Comparison of ENCODE assay signal across 26 mouse cellular contexts in genomic region chr11:107201773-107202172, GRCm38 (mm10). TPM values are rescaled to one million over a fixed set of nuclear protein-coding genes. Genes with fewer than 3 reads are reported as not detected.
DNase-seq lines count a peak whose midpoint lies in the region; ATAC-seq lines count a peak whose summit lies in the region.
"Had no signal": no experiment of that assay in that cellular context is flagged by ENCODE, and none has a peak within 500 bp of the region (broad histone marks: within the 10 kb centered on the region; RNA-seq: fewer than 3 reads in every experiment).

No protein-coding gene starts in this region.

- H3K4me1 ChIP-seq in heart, embryonic 10.5 days, result peaks cover 18% of the 10 kb centered on the region
- H3K4me1 ChIP-seq in heart, embryonic 15.5 days (replicated peaks), result peaks cover 13% of the 10 kb centered on the region
- H3K4me1 ChIP-seq in intestine, embryonic 15.5 days (replicated peaks), result no peaks in the 10 kb centered on the region
- H3K4me1 ChIP-seq: embryonic facial prominence, embryonic 12.5 days; forebrain, embryonic 15.5 days; hindbrain, embryonic 13.5 days; lung, embryonic 15.5 days; midbrain, embryonic 10.5 days; midbrain, embryonic 15.5 days had no signal

- no peaks in the 10 kb centered on the region for H3K9me3 ChIP-seq in heart, embryonic 10.5 days
- H3K9me3 ChIP-seq in heart, embryonic 15.5 days (replicated peaks), result no peaks in the 10 kb centered on the region
- no peaks in the 10 kb centered on the region for H3K9me3 ChIP-seq in intestine, embryonic 15.5 days
- H3K9me3 ChIP-seq: embryonic facial prominence, embryonic 12.5 days; forebrain, embryonic 15.5 days; hindbrain, embryonic 13.5 days; liver, embryonic 15.5 days; lung, embryonic 15.5 days; midbrain, embryonic 10.5 days; midbrain, embryonic 15.5 days had no signal

- peak overlapping the region; percentile 57 for H3K4me2 ChIP-seq in heart, embryonic 15.5 days
- H3K4me2 ChIP-seq in intestine, embryonic 15.5 days (replicated peaks), result no peak overlapping the region
- H3K4me2 ChIP-seq: embryonic facial prominence, embryonic 12.5 days; forebrain, embryonic 15.5 days; hindbrain, embryonic 13.5 days; limb, embryonic 12.5 days; liver, embryonic 15.5 days; lung, embryonic 15.5 days; midbrain, embryonic 15.5 days had no signal

- peak; percentile 17 for DNase-seq in gastrocnemius, postnatal 25 days
- DNase-seq in gastrocnemius, adult 8-10 months (ENCODE audit: low spot score in 2 of 2), result no peak
- no peak for DNase-seq in heart, embryonic 10.5 days (ENCODE audit: low spot score)
- DNase-seq in heart, postnatal 36 days, result peak; percentile 21 to 40
- DNase-seq in spleen, postnatal 4 days (ENCODE audit: low spot score in 2 of 2), result no peak
- DNase-seq: adrenal gland, adult 2 months; cerebellum, adult 8-10 months; embryo, embryonic 11 days; kidney, adult 11 months; kidney, postnatal 14 days; right cerebral cortex, adult 18-20 months; spleen, adult 18-20 months; thymus, adult 18-20 months; thymus, postnatal 25 days had no signal

- H3K9ac ChIP-seq in heart, embryonic 15.5 days, result 0 out of 2 replicates have a peak overlapping the region, but pooled peaks have one; percentile 38
- H3K9ac ChIP-seq in intestine, embryonic 15.5 days, result no peak overlapping the region
- H3K9ac ChIP-seq: embryonic facial prominence, embryonic 12.5 days; forebrain, embryonic 15.5 days; hindbrain, embryonic 13.5 days; limb, embryonic 12.5 days; liver, embryonic 15.5 days; lung, embryonic 15.5 days; midbrain, embryonic 15.5 days had no signal

- 47% methylated on average over 11 of the region's 11 CpGs for WGBS in heart, embryonic 10.5 days
- WGBS in heart, embryonic 15.5 days, result 41% methylated on average over 11 of the region's 11 CpGs
- WGBS in intestine, embryonic 15.5 days, result 81% methylated on average over 11 of the region's 11 CpGs

- intact Hi-C loops in heart, postnatal 36 days (cut with DNase I), result no loop called here

- no peaks in the 10 kb centered on the region for H3K36me3 ChIP-seq in heart, embryonic 10.5 days
- no peaks in the 10 kb centered on the region for H3K36me3 ChIP-seq in heart, embryonic 15.5 days
- H3K36me3 ChIP-seq in intestine, embryonic 15.5 days, result no peaks in the 10 kb centered on the region
- H3K36me3 ChIP-seq: embryonic facial prominence, embryonic 12.5 days; forebrain, embryonic 15.5 days; hindbrain, embryonic 13.5 days; limb, embryonic 12.5 days; liver, embryonic 15.5 days; lung, embryonic 15.5 days; midbrain, embryonic 10.5 days; midbrain, embryonic 15.5 days had no signal

- peak overlapping the region; percentile 84 for H3K27ac ChIP-seq in heart, embryonic 10.5 days
- peak overlapping the region; percentile 74 for H3K27ac ChIP-seq in heart, embryonic 15.5 days
- H3K27ac ChIP-seq in intestine, embryonic 15.5 days, result no peak overlapping the region
- H3K27ac ChIP-seq: embryonic facial prominence, embryonic 12.5 days; forebrain, embryonic 15.5 days; hindbrain, embryonic 13.5 days; limb, embryonic 12.5 days; liver, embryonic 15.5 days; lung, embryonic 15.5 days; midbrain, embryonic 10.5 days; midbrain, embryonic 15.5 days; stomach, postnatal 0 days had no signal

- H3K27me3 ChIP-seq in heart, embryonic 10.5 days (ENCODE audit: insufficient read depth, poor library complexity, severe bottlenecking), result no peaks in the 10 kb centered on the region
- no peaks in the 10 kb centered on the region for H3K27me3 ChIP-seq in heart, embryonic 15.5 days
- no peaks in the 10 kb centered on the region for H3K27me3 ChIP-seq in intestine, embryonic 15.5 days (replicated peaks)
- H3K27me3 ChIP-seq: embryonic facial prominence, embryonic 12.5 days; forebrain, embryonic 15.5 days; hindbrain, embryonic 13.5 days; limb, embryonic 12.5 days; liver, embryonic 15.5 days; lung, embryonic 15.5 days; midbrain, embryonic 15.5 days had no signal

- no peak; the same call in 1 of the 2 replicates for ATAC-seq in heart, embryonic 15.5 days (replicated peaks; ENCODE audit: insufficient number of reproducible peaks, insufficient read depth, low FRiP score, low read depth)
- no peak for ATAC-seq in activated CD4-positive, CD25-positive, alpha-beta regulatory T cell, adult 4 months
- no peak for ATAC-seq in intestine, embryonic 15.5 days
- ATAC-seq: forebrain, embryonic 15.5 days; midbrain, embryonic 15.5 days had no signal

- H3K4me3 ChIP-seq in heart, embryonic 10.5 days, result peak overlapping the region; percentile 40
- peak overlapping the region; percentile 36 for H3K4me3 ChIP-seq in heart, embryonic 15.5 days
- H3K4me3 ChIP-seq in intestine, embryonic 15.5 days (replicated peaks), result no peak overlapping the region
- H3K4me3 ChIP-seq: embryonic facial prominence, embryonic 12.5 days; forebrain, embryonic 15.5 days; hindbrain, embryonic 13.5 days; limb, embryonic 12.5 days; liver, embryonic 15.5 days; lung, embryonic 15.5 days; midbrain, embryonic 10.5 days; midbrain, embryonic 15.5 days had no signal

RNA-seq across cellular contexts. Expression of gene Nol11, which starts 12.6 kb away (rescaled TPM):
- 1 to 10 TPM; 9.7 to 9.9 TPM for total RNA-seq in gastrocnemius, postnatal 25 days (2021)
- 10 to 100 TPM; 11.8 to 16.7 (median 14.3) TPM for total RNA-seq in gastrocnemius, adult 8-10 months (2022)
- 59.5 and 63.0 TPM in 2 replicates for polyA plus RNA-seq in heart, embryonic 10.5 days (2016; fragmentation: Nextera tagmentation; extraction: Ambion mirVana)
- polyA plus RNA-seq in heart, embryonic 15.5 days (2015; fragmentation: Nextera tagmentation; extraction: Ambion mirVana), result 39.3 and 42.2 TPM in 2 replicates
- total RNA-seq in heart, postnatal 36 days (2021), result 10 to 100 TPM; 17.1 to 19.3 TPM
- 10 to 100 TPM; 44.5 to 45.8 TPM for polyA plus RNA-seq in activated CD4-positive, CD25-positive, alpha-beta regulatory T cell, adult 4 months (2017; shearing (Covaris generic))
- polyA plus RNA-seq in intestine, embryonic 15.5 days (2015; fragmentation: Nextera tagmentation; extraction: Ambion mirVana), result 44.7 and 47.5 TPM in 2 replicates

Comparison
In these comparisons a context has a peak if more than half of its experiments do, and no peak if none do; other contexts are left out.
1. DNase-seq: peak in gastrocnemius, postnatal 25 days (single experiment) and heart, postnatal 36 days (2 of 2); none in gastrocnemius, adult 8-10 months (0 of 2), heart, embryonic 10.5 days (single experiment) and spleen, postnatal 4 days (0 of 2).